Mouse (Mus musculus) T-cell, adult 2 months (primary cell): ENCODE measurements around the gene Mbnl2.

Source experiments
- DNase-seq: peaks from one replicate; pipeline ENCODE4 v3.0.0; 2022; ENCODE audit warnings: low spot score

Gene Mbnl2

DNA sequence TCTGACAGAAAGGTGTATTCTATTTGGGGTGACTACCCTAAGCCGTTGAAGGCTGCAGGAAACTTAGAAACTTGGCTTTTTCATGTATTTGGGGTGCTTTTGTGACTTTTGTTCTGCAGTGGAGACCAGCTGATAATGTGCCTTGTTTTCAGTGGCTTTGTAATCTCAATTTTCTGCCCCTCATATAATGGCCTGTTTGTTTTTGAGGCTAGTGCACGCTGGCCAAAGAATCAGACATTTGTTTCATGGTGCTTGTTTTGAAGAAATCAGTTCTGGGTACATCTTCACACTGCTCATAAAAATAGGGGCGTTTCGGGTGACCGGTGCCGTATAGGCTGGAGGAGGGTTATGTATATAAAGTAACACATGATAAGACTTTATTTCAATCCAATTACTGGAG lies 22.4 kb downstream of the Mbnl2 start:
- no peak for DNase-seq

DNA sequence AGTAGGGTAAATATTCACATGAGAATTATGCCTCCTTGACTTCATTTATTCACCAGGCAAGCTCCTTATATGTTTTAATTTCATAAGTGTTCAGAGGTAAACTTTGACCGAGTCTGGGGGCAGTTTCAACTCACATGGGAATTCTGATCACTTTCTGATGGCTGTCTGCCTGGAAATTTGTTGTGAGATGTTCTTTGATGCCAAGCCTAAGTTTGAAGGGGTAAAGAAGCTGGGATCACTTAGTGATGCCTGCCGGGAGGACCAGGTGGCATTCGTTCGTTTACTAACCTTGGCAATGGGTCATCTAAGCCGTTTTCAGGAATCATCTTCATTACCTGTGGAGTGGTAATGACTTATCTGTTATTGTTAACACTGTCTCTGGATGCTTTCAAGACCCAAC lies 23.0 kb downstream of the Mbnl2 start:
- DNase-seq: no peak

DNA sequence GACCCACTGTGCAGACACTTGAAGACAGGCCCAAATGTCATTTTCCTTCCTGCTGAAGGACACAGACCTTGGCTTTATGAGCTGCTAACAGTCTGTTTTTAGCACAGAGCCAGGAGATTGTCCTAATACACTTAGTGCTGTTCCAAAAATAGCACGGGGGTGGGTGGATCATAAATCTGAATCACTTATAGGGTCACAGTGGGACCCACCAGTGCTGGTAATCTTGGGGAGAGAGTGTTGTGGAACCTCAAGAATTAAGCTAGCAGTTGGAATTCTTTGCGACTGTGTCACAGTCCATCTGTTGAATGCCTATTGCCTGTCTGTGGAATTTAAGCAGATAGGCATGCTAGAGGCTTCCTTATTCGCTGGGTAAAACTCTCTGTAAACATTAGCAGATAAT lies 24.2 kb downstream of the Mbnl2 start:
- DNase-seq: no peak

GRCm38 (mm10) chr14:120300191-120300590 lies 24.7 kb downstream of the Mbnl2 start:
- DNase-seq: no peak

DNA sequence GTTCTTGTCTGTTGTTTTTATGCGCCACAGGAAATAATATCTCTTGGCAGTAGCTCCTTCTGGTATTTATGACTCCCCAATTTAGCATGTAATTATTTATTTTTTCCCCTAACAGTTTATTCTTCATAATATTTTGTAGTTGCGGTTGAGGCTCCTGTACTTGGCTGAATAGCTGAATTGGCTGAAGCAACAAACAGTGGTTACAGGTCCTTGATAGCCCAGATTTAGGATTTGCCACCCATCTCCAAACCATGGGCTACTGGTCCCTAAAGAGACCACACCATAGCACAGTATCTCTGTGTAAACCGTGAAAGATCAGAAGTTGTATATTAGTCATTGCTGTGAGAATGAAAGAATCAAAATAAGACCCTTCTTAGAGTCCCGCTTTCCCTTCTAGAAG lies 25.3 kb downstream of the Mbnl2 start:
- no peak for DNase-seq

GRCm38 (mm10) chr14:120302913-120303548 lies 27.6 kb downstream of the Mbnl2 start:
- DNase-seq: no peak

- peak; percentile 25 for DNase-seq
These were observed 30.8 kb downstream of the Mbnl2 start for GRCm38 (mm10) chr14:120306229-120306628.

DNA sequence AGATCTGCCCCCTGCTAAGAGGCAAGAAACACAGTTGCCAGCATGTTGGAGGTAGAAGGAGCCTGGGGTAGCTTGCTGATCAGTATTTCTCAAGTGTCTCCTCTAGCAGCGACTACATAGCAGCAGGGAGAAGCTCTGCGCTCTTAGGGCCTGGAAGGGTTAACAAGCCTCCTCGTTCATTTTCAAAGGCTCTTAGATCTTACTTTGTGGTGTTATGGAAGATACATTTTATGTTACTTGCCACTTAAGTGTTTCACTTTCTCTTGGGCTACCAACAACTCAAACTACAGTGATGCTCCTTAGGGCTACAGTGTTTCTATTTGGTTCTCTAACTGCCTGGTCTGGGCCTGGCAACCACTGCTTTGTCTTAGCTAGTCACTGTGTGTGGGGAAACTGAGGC lies 31.9 kb downstream of the Mbnl2 start:
- no peak for DNase-seq

- DNase-seq: no peak
These were observed 32.5 kb downstream of the Mbnl2 start for GRCm38 (mm10) chr14:120307963-120308362.

GRCm38 (mm10) chr14:120309691-120310090 lies 34.2 kb downstream of the Mbnl2 start:
- no peak for DNase-seq

- DNase-seq: no peak
These were observed 36.0 kb downstream of the Mbnl2 start for GRCm38 (mm10) chr14:120311330-120312097.

DNA sequence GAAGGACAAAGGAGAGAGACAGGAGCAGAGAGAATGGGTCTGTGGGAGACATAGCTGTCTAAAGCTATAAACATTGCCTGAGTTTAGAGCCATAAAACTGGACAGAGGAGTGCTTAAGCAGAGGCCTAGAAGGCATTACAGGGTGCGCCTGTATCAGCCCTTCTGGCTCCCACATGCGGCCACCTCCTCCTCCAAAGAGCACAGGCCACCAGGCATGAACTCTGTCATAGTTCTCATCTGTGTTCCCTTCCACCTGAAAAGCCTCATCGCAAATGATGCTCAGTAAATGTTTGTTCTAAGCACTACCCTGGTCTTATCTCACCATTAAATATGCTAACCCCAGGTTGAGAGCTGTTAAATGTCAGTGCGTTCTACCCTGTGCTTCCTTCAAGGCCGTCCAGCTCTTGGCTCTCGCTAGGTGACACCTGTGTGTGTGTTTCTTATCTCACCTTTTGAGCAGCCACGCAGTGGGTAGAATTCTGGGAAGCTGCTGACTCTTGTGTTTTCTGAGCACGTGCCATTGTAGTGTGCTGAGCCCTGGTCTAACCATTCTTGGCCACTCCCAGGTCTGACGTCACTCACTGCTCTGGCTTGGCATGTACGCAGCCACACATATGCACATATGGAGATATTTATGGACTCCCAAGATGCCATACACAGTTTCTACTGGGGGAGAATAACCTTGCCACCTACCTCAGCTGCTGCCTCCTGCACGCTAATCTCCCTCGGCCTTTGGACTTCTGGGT lies 37.4 kb downstream of the Mbnl2 start:
- peak; percentile 37 for DNase-seq

DNA sequence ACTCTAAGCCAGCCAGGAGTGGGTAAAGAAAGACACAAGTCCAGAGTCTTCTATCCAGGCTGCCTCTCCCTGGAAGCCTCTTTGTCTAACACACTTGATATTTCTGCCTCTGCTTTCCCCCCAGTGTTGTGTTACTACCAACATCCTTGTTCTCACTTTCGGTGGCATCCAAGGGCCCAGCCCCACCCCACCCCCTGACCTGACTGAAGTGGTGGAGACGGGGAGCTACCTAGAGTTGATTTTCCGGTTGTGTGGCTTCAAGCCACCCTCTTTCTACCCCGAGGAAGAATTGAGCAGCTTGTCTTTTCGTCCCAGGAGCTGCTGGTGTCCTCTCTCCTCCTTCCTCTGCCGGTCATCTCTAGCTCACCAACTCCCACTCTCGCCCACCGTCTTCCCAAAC lies 38.0 kb downstream of the Mbnl2 start:
- DNase-seq: peak; percentile 31

DNA sequence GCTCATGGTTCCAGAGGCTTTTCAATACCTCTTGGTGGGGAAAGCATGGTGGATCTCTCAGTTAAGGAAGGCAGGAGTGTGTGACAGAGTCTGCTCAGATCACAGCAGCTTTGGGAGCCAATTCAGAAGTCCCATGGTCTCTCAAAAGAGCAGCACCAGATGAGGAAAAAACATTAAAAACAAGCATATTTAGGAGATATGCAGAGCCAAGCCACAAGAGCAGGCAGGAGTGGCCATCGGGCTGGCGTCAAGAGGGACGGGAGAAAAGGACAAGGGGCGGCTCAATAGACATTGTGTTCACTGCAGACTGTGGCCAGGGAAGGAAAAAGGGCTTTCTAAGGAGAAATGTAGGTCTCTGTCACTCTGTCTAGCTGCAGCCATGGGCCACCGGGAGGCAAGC lies 40.3 kb downstream of the Mbnl2 start:
- DNase-seq: no peak

DNA sequence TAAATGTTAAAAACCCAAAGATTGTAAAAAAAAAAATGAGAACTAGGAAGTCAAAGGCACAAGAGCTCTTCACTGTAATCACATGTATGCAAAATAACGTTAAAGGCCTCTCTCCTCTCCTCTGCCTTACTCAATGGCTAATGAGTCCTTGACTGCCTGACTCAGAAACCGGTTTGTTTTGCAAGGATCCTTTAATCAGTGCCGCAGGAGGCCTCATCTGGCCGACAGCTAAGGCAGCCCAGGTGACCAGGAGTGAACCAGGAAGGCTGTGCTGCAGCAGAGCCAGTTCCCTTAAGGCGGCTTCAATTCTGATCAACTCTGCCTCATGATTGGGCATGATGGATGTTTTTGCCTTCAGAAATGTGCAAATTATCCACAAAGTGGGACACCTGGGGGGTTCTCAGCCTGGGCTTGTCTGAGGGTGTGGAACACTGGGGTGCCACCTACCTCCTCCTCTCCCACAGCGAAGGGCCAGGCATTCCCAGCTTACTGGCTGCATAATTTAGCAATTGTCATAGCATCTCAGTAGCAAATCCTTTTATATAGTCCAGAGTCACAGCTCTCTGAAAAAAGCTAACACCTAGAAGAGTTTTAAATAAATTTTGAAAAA lies 43.0 kb downstream of the Mbnl2 start:
- no peak for DNase-seq

DNA sequence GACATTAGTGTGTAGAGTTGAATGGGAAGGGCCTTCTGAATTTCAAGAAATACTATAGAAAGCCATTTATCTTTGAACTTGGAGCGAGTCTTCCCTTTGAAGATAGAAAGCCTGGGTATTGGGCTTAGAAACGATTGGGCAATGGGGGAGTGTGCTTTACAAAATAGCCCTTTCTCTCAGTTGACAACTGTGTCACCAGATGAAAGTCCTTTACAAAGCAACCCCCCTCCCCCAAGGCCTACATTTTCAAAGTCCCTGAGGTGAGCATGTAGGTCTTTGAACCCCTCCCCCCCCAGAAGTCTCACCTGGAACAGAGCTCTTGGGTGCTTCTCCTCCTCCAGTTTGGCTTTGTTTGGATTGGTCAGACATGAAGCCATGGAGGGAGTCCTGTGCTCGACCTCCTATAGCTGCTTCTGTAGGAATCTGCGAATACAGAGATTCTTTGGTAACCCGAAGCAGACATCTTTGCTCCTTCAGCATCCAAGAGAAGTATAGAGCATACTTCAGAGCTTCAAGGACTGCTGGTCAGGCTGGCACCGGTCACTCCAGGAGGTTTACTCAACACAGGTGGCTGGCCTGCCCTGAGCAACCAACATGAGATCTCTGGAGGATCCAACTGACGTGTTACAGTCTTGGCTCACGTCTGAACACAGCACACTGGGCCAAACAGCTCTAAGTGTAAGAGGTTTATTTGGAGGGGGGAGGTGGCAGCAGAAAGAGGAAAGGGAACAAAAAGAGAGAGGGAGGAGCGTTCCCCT lies 43.7 kb downstream of the Mbnl2 start:
- no peak for DNase-seq

- DNase-seq: no peak
These were observed 46.6 kb downstream of the Mbnl2 start for GRCm38 (mm10) chr14:120322041-120322440.

- DNase-seq: no peak
These were observed 47.6 kb downstream of the Mbnl2 start for GRCm38 (mm10) chr14:120323111-120323510.

DNA sequence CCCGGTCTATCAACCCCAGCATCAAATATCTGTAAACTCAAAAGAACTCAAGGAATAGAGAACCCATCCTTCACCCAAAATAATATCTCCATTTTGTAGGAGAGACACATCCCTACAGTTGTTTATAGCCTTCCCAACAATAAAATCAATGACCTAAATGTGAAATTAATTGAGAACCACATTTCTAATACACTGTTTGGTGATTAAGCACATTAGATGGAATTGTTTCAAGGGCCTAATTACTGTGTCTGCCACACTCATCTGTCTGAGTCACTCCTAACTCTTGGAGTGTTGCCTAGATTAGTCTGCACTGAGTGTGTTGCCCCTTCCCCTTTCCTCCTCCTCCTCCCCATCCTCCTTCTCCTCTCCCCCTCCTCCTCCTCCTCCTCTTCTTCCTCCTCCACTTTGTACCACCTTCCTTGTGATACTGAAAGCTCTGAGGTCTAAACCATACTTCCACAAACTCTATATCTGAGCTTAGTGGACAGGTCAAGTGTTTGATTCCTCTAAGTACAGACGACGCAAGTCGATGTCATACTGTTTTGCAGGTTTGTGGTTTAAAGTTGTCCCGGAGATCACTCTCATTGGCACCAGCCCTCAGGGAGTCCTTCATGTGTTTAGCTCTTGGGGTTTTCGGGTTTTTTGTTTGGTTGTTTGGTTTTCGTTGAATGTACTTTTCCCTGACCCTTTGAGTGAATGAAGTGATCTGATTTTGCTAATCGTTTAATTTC lies 48.8 kb downstream of the Mbnl2 start:
- DNase-seq: no peak

DNA sequence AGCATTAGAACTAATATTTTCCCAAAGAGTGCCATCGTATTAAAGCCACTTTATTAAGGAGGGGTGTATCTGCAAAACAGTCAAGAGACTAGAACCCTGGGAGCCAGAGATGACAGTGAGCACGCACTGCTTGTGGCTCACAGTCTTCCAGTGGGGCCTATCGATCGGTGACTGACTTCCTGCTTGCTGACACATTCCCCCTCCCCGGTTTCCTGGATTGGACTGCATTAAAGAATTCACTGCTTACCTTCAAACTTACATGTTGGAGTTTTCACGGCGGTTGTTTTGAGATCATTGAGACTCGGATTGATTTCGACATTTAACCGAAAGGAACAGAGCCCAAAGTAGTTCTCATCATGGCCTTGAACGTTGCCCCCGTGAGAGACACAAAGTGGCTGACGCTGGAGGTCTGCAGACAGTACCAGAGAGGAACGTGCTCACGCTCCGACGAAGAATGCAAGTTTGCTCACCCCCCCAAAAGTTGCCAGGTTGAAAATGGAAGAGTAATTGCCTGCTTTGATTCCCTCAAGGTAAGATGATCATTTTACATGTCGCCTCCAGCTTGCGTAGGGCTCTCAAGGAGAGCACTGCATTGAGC lies 49.5 kb downstream of the Mbnl2 start:
- no peak for DNase-seq

- DNase-seq: no peak
These were observed 50.2 kb downstream of the Mbnl2 start for GRCm38 (mm10) chr14:120325673-120326072.
